Mouse (Mus musculus): ENCODE data around the gene Pld5.

Pld5 gene

GRCm38 (mm10) chr1:175938731-175939130 is 336.4 kb downstream of the Pld5 start:
- no peak for DNase-seq

GRCm38 (mm10) chr1:175936282-175936737 is 338.8 kb downstream of the Pld5 start:
- DNase-seq = peak in 1 of 2 experiments; percentile 14

GRCm38 (mm10) chr1:175931391-175931790 is 343.7 kb downstream of the Pld5 start:
- no peak for DNase-seq

GRCm38 (mm10) chr1:175923848-175924787 is 351.0 kb downstream of the Pld5 start:
- peak; percentile 18 to 71 for DNase-seq

GRCm38 (mm10) chr1:175921091-175921490 is 354.0 kb downstream of the Pld5 start:
- no peak for DNase-seq

- DNase-seq = no peak
Measured at GRCm38 (mm10) chr1:175920029-175920428, 355.1 kb downstream of the Pld5 start, which contains the start of gene Gm38100. Gene Gm38100, plus strand, starts transcription at chr1:175920329.

GRCm38 (mm10) chr1:175913728-175914303 is 361.3 kb downstream of the Pld5 start:
- no peak for DNase-seq

All from spleen, adult 18-20 months (tissue).